Mouse (Mus musculus): Measurements from ENCODE around the gene Usp49.

DNA sequence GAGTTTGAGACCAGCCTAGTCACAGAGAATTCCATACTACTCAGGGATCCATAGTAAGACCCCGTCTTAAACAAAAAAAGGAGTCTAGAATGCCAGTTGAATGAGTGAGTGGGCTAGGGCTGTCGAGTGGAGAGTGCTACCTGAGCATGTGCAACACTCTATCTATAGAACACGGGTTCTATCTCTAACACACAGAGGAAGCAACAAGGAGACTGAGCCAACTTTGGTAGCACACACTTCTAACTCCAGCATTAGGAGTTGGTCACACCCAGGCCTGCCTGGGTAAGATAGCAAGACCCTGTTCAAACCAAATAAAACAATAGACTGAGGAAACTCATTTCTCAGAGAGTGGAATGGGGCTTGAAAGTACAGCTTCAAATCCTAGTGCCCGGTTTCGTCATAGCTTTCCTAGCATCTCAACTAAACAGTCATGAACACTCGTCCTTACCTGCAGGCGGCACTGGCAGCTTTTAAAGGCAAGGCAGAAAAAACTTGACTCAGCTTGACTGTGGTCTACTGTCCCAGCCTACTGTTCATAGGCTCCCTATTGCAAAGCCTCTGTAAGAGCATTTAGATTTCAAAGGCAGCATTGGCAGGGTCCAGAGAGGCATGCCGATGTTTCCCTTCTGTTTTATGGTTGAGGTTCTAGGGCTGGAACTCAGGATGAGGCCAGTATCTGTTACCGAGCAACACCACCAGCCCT lies 12.7 kb upstream of the Usp49 start:
- TF ChIP-seq CTCF (IDR thresholded peaks at IDR 0.05; ENCODE audit: extremely low read depth, insufficient read length, insufficient replicate concordance, low read depth, low read length) (no peak), POLR2A (IDR thresholded peaks at IDR 0.05; ENCODE audit: low read depth, low read length) (no peak)

Measured in small intestine, adult 2 months (tissue).